9 mouse cellular contexts compared by ENCODE assay signal in the genomic region with DNA sequence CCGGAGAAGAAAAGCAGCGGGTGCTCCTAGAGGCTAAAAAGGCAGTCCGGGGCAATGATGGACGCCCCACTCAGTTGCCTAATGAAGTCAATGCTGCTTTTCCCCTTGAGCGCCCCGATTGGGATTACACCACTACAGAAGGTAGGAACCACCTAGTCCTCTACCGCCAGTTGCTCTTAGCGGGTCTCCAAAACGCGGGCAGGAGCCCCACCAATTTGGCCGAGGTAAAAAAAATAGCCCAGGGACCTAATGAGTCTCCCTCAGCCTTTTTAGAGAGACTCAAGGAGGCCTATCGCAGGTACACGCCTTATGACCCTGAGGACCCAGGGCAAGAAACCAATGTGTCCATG. TPM values are rescaled to one million over a fixed set of nuclear protein-coding genes. Genes with fewer than 3 reads are reported as not detected.
A peak's percentile ranks its signal among the peaks of the same experiment; 100 is the strongest.
DNase-seq lines count a peak whose midpoint lies in the region; ATAC-seq and TF ChIP-seq lines count a peak whose summit lies in the region.
"Not testable (repeated sequence)": the region's sequence is repeated elsewhere in the genome, so short reads cannot be mapped to it uniquely, and the experiment has no call there.
"Had no signal": no experiment of that assay in that cellular context is flagged by ENCODE, and none has a peak within 500 bp of the region (broad histone marks: within the 10 kb centered on the region; RNA-seq: fewer than 3 reads in every experiment).

No protein-coding gene starts in this region.

- peak overlapping the region; percentile 49 for H3K4me2 ChIP-seq in forebrain, embryonic 15.5 days (replicated peaks)
- peak overlapping the region; percentile 56 for H3K4me2 ChIP-seq in heart, embryonic 16.5 days (ENCODE audit: low read depth, low read length)
- peak overlapping the region; percentile 42 for H3K4me2 ChIP-seq in intestine, embryonic 16.5 days (ENCODE audit: low read depth, low read length)
- peak overlapping the region; percentile 26; the same call in 1 of the 2 replicates for H3K4me2 ChIP-seq in limb, embryonic 14.5 days (replicated peaks; ENCODE audit: low read depth, low read length, severe bottlenecking)
- H3K4me2 ChIP-seq in lung, embryonic 15.5 days, result peak overlapping the region; percentile 64
- H3K4me2 ChIP-seq in neural tube, embryonic 11.5 days (ENCODE audit: low read depth), result 0 out of 2 replicates have a peak overlapping the region, but pooled peaks have one; percentile 15
- H3K4me2 ChIP-seq in stomach, postnatal 0 days (replicated peaks; ENCODE audit: low read depth), result peak overlapping the region; percentile 42; the same call in 1 of the 2 replicates

- peak overlapping the region; percentile 54 for H3K4me3 ChIP-seq in bone marrow macrophage, adult 2 months (ENCODE audit: insufficient read depth, low read length)
- H3K4me3 ChIP-seq in forebrain, embryonic 15.5 days, result peak overlapping the region; percentile 45
- H3K4me3 ChIP-seq in heart, embryonic 16.5 days (ENCODE audit: low read length), result peak overlapping the region; percentile 48
- peak overlapping the region; percentile 47 for H3K4me3 ChIP-seq in intestine, embryonic 16.5 days (ENCODE audit: low read length)
- peak overlapping the region; percentile 22; the same call in 1 of the 2 replicates for H3K4me3 ChIP-seq in limb, embryonic 14.5 days (replicated peaks; ENCODE audit: low read length)
- H3K4me3 ChIP-seq in lung, embryonic 15.5 days, result peak overlapping the region; percentile 43
- not testable (repeated sequence) for H3K4me3 ChIP-seq in neural tube, embryonic 11.5 days (ENCODE audit: low read depth, low read length)
- peak overlapping the region; percentile 31 for H3K4me3 ChIP-seq in stomach, postnatal 0 days (ENCODE audit: low read depth, low read length)

- H3K27me3 ChIP-seq in forebrain, embryonic 15.5 days; heart, embryonic 16.5 days (ENCODE audit: control insufficient read depth, insufficient read depth, low read length); intestine, embryonic 16.5 days (replicated peaks; ENCODE audit: control insufficient read depth, insufficient read depth, low read length); limb, embryonic 14.5 days (ENCODE audit: control insufficient read depth, insufficient read depth, low read length); lung, embryonic 15.5 days; stomach, postnatal 0 days (ENCODE audit: control insufficient read depth, insufficient read depth, low read length): not testable (repeated sequence)
- H3K27me3 ChIP-seq in neural tube, embryonic 11.5 days (ENCODE audit: control insufficient read depth, insufficient read depth, low read length), result peaks cover 12% of the 10 kb centered on the region

- H3K9ac ChIP-seq in forebrain, embryonic 15.5 days (replicated peaks), result peak overlapping the region; percentile 49
- H3K9ac ChIP-seq in heart, embryonic 16.5 days (ENCODE audit: low read length); limb, embryonic 14.5 days (ENCODE audit: low read depth, low read length, severe bottlenecking); lung, embryonic 15.5 days; neural tube, embryonic 11.5 days (ENCODE audit: low read length); stomach, postnatal 0 days (ENCODE audit: low read length): not testable (repeated sequence)
- H3K9ac ChIP-seq in intestine, embryonic 16.5 days (ENCODE audit: low read depth, low read length), result peak overlapping the region; percentile 61

- TF ChIP-seq CTCF in bone marrow macrophage, adult 2 months (IDR thresholded peaks at IDR 0.05; ENCODE audit: low read depth, low read length); stomach, postnatal 0 days (IDR thresholded peaks at IDR 0.05; ENCODE audit: low read depth): not testable (repeated sequence)

- not testable (repeated sequence) for H3K9me3 ChIP-seq in forebrain, embryonic 15.5 days; heart, embryonic 16.5 days (replicated peaks; ENCODE audit: control insufficient read depth, low read length); intestine, embryonic 16.5 days (ENCODE audit: control insufficient read depth, low read length); limb, embryonic 14.5 days (ENCODE audit: control insufficient read depth, low read length); lung, embryonic 15.5 days; neural tube, embryonic 11.5 days (ENCODE audit: control insufficient read depth, low read length); stomach, postnatal 0 days (ENCODE audit: control insufficient read depth, low read length)

- 30% methylated on average over 12 of the region's 13 CpGs for WGBS in forebrain, embryonic 15.5 days
- WGBS in heart, embryonic 16.5 days, result 36% methylated on average over 9 of the region's 13 CpGs
- 31% methylated on average over 8 of the region's 13 CpGs for WGBS in intestine, embryonic 16.5 days
- 26% methylated on average over 9 of the region's 13 CpGs for whole genome bisulfite sequencing in limb, embryonic 14.5 days
- 28% methylated on average over 11 of the region's 13 CpGs for WGBS in lung, embryonic 15.5 days
- 23% methylated on average over 9 of the region's 13 CpGs for WGBS in neural tube, embryonic 11.5 days
- WGBS in stomach, postnatal 0 days, result 43% methylated on average over 10 of the region's 13 CpGs

- H3K36me3 ChIP-seq in forebrain, embryonic 15.5 days; heart, embryonic 16.5 days (ENCODE audit: control insufficient read depth, insufficient read depth); intestine, embryonic 16.5 days (ENCODE audit: control insufficient read depth, insufficient read depth, low read length); limb, embryonic 14.5 days (ENCODE audit: control insufficient read depth, insufficient read depth, low read length); lung, embryonic 15.5 days; neural tube, embryonic 11.5 days (ENCODE audit: control insufficient read depth, insufficient read depth, low read length); stomach, postnatal 0 days (ENCODE audit: control insufficient read depth, insufficient read depth, low read length): not testable (repeated sequence)

- DNase-seq in limb, embryonic 14.5 days (ENCODE audit: low spot score); neural tube, embryonic 11.5 days (ENCODE audit: low spot score); stomach, postnatal 0 days (ENCODE audit: low spot score): not testable (repeated sequence)

- TF ChIP-seq EP300 in stomach, postnatal 0 days (optimal IDR thresholded peaks at IDR 0.05), result not testable (repeated sequence)

- not testable (repeated sequence) for TF ChIP-seq POLR2A in bone marrow macrophage, adult 2 months (IDR thresholded peaks at IDR 0.05; ENCODE audit: borderline replicate concordance, low read depth, low read length); limb, embryonic 14.5 days (IDR thresholded peaks at IDR 0.05; ENCODE audit: borderline replicate concordance, extremely low read depth, insufficient read depth, insufficient read length)

- not testable (repeated sequence) for ATAC-seq in forebrain, embryonic 15.5 days (replicated peaks); heart, embryonic 16.5 days (replicated peaks; ENCODE audit: extremely low read depth, insufficient read depth, low FRiP score); intestine, embryonic 16.5 days; limb, embryonic 14.5 days (ENCODE audit: low FRiP score, low read depth); lung, embryonic 15.5 days (ENCODE audit: borderline replicate concordance, extremely low read depth, low FRiP score, low TSS enrichment); neural tube, embryonic 11.5 days (ENCODE audit: insufficient read depth, low FRiP score, low TSS enrichment); stomach, postnatal 0 days (ENCODE audit: low FRiP score, low TSS enrichment)

- H3K4me1 ChIP-seq in bone marrow macrophage, adult 2 months (ENCODE audit: control insufficient read depth, insufficient read depth, low read length), result peaks cover 18% of the 10 kb centered on the region
- not testable (repeated sequence) for H3K4me1 ChIP-seq in forebrain, embryonic 15.5 days; limb, embryonic 14.5 days (ENCODE audit: control insufficient read depth, insufficient read depth, low read length); neural tube, embryonic 11.5 days (ENCODE audit: control insufficient read depth, insufficient read depth, low read length); stomach, postnatal 0 days (replicated peaks; ENCODE audit: control insufficient read depth, insufficient read depth)
- H3K4me1 ChIP-seq in heart, embryonic 16.5 days (ENCODE audit: control insufficient read depth, insufficient read depth, low read length), result peaks cover 15% of the 10 kb centered on the region
- H3K4me1 ChIP-seq in intestine, embryonic 16.5 days (ENCODE audit: control insufficient read depth, insufficient read depth, low read length), result peaks cover 19% of the 10 kb centered on the region
- H3K4me1 ChIP-seq in lung, embryonic 15.5 days, result peaks cover 23% of the 10 kb centered on the region

- not testable (repeated sequence) for H3K27ac ChIP-seq in bone marrow macrophage, adult 2 months (ENCODE audit: insufficient read depth, low read depth, low read length); forebrain, embryonic 15.5 days (replicated peaks); heart, embryonic 16.5 days (ENCODE audit: low read length); intestine, embryonic 16.5 days (ENCODE audit: low read length); limb, embryonic 14.5 days (replicated peaks; ENCODE audit: low read depth, low read length); lung, embryonic 15.5 days; neural tube, embryonic 11.5 days (ENCODE audit: low read depth, low read length); stomach, postnatal 0 days (replicated peaks)

RNA-seq across cellular contexts. Expression of a gene that starts 52.3 kb away (rescaled TPM):
- 48.1 and 50.0 TPM in 2 replicates for polyA plus RNA-seq in bone marrow macrophage, adult 2 months (2012; ENCODE audit: insufficient read depth, insufficient read length, missing spikeins)
- 86.0 and 95.9 TPM in 2 replicates for polyA plus RNA-seq in forebrain, embryonic 15.5 days (2015; fragmentation: Nextera tagmentation; extraction: Ambion mirVana)
- polyA plus RNA-seq in heart, embryonic 16.5 days (2015; fragmentation: Nextera tagmentation; extraction: Ambion mirVana), result 38.3 and 40.5 TPM in 2 replicates
- 57.7 and 58.6 TPM in 2 replicates for polyA plus RNA-seq in intestine, embryonic 16.5 days (2015; fragmentation: Nextera tagmentation; extraction: Ambion mirVana)
- 79.0 and 81.0 TPM in 2 replicates for polyA plus RNA-seq in limb, embryonic 14.5 days (2012; rRNA removed)
- 33.2 and 34.8 TPM in 2 replicates for polyA plus RNA-seq in limb, embryonic 14.5 days (2014; fragmentation: Nextera tagmentation; extraction: Ambion mirVana)
- 58.6 and 61.4 TPM in 2 replicates for polyA plus RNA-seq in lung, embryonic 15.5 days (2015; fragmentation: Nextera tagmentation; extraction: Ambion mirVana)
- polyA plus RNA-seq in neural tube, embryonic 11.5 days (2014; fragmentation: Nextera tagmentation; extraction: Ambion mirVana), result 32.3 and 32.6 TPM in 2 replicates
- 47.0 and 47.7 TPM in 2 replicates for polyA plus RNA-seq in stomach, postnatal 0 days (2015; fragmentation: Nextera tagmentation; extraction: Ambion mirVana)

RNA-seq across cellular contexts. Expression of a gene that starts 57.9 kb away (rescaled TPM):
- polyA plus RNA-seq in bone marrow macrophage, adult 2 months (2012; ENCODE audit: insufficient read depth, insufficient read length, missing spikeins), result not detected in 2 replicates
- 6.8 and 7.7 TPM in 2 replicates for polyA plus RNA-seq in forebrain, embryonic 15.5 days (2015; fragmentation: Nextera tagmentation; extraction: Ambion mirVana)
- polyA plus RNA-seq in heart, embryonic 16.5 days (2015; fragmentation: Nextera tagmentation; extraction: Ambion mirVana), result 0.75 and 1.2 TPM in 2 replicates
- polyA plus RNA-seq in intestine, embryonic 16.5 days (2015; fragmentation: Nextera tagmentation; extraction: Ambion mirVana), result 2.4 and 2.9 TPM in 2 replicates
- 0.83 and 1.7 TPM in 2 replicates for polyA plus RNA-seq in limb, embryonic 14.5 days (2012; rRNA removed)
- polyA plus RNA-seq in limb, embryonic 14.5 days (2014; fragmentation: Nextera tagmentation; extraction: Ambion mirVana), result 0.74 and 2.6 TPM in 2 replicates
- polyA plus RNA-seq in lung, embryonic 15.5 days (2015; fragmentation: Nextera tagmentation; extraction: Ambion mirVana), result 1.7 and 1.9 TPM in 2 replicates
- 0.88 and 1.4 TPM in 2 replicates for polyA plus RNA-seq in neural tube, embryonic 11.5 days (2014; fragmentation: Nextera tagmentation; extraction: Ambion mirVana)
- polyA plus RNA-seq in stomach, postnatal 0 days (2015; fragmentation: Nextera tagmentation; extraction: Ambion mirVana), result 1.9 and 2.0 TPM in 2 replicates
- polyA plus RNA-seq: macrophage had no signal

RNA-seq across cellular contexts. Expression of a gene that starts 58.4 kb away (rescaled TPM):
- polyA plus RNA-seq in bone marrow macrophage, adult 2 months (2012; ENCODE audit: insufficient read depth, insufficient read length, missing spikeins), result 0.20 and 0.63 TPM in 2 replicates
- polyA plus RNA-seq in forebrain, embryonic 15.5 days (2015; fragmentation: Nextera tagmentation; extraction: Ambion mirVana), result 119 and 121 TPM in 2 replicates
- 2.7 and 2.8 TPM in 2 replicates for polyA plus RNA-seq in heart, embryonic 16.5 days (2015; fragmentation: Nextera tagmentation; extraction: Ambion mirVana)
- 5.8 and 6.8 TPM in 2 replicates for polyA plus RNA-seq in intestine, embryonic 16.5 days (2015; fragmentation: Nextera tagmentation; extraction: Ambion mirVana)
- polyA plus RNA-seq in limb, embryonic 14.5 days (2012; rRNA removed), result 3.1 and 3.5 TPM in 2 replicates
- 1.5 TPM in 2 replicates for polyA plus RNA-seq in limb, embryonic 14.5 days (2014; fragmentation: Nextera tagmentation; extraction: Ambion mirVana)
- 0.79 and 1.4 TPM in 2 replicates for polyA plus RNA-seq in lung, embryonic 15.5 days (2015; fragmentation: Nextera tagmentation; extraction: Ambion mirVana)
- polyA plus RNA-seq in neural tube, embryonic 11.5 days (2014; fragmentation: Nextera tagmentation; extraction: Ambion mirVana), result 5.9 and 6.5 TPM in 2 replicates
- polyA plus RNA-seq in stomach, postnatal 0 days (2015; fragmentation: Nextera tagmentation; extraction: Ambion mirVana), result 4.0 and 4.2 TPM in 2 replicates

Comparison
In these comparisons a context has a peak if more than half of its experiments do, and no peak if none do; other contexts are left out.
1. RNA of a gene that starts 58.4 kb away (polyA plus RNA-seq): 119 to 121 TPM in forebrain, embryonic 15.5 days; 5.9 to 6.5 TPM in neural tube, embryonic 11.5 days, 5.8 to 6.8 TPM in intestine, embryonic 16.5 days, 4.0 to 4.2 TPM in stomach, postnatal 0 days, 1.5 to 3.5 TPM in limb, embryonic 14.5 days, 2.7 to 2.8 TPM in heart, embryonic 16.5 days, 0.79 to 1.4 TPM in lung, embryonic 15.5 days and 0.20 to 0.63 TPM in bone marrow macrophage, adult 2 months; every median in the first group is over 10 times any median in the second.
2. Peak in every context shown above with its lines, with median percentiles within 50 percentile points of each other: H3K4me2 ChIP-seq.